Mouse (Mus musculus) CH12.LX (cell line): ENCODE measurements around the gene Epha5.

Source experiments
- CTCF ChIP-seq, 2 experiments: IDR thresholded peaks in 1 of 2; conservative IDR thresholded peaks in 1 of 2; 2 replicates each; pipeline ENCODE4 v1.5.1; 2011 to 2012; ENCODE audit warnings: low read depth in 2 of 2, low read length in 2 of 2, improper control_type of control experiment in 1 of 2, inconsistent platforms in 1 of 2, mild to moderate bottlenecking in 1 of 2, moderate library complexity in 1 of 2
- E2F4 ChIP-seq: IDR thresholded peaks from 2 replicates; pipeline ENCODE4 v1.6.1; 2011; ENCODE audit warnings: low read depth, low read length, improper control_type of control experiment; ENCODE audit not compliant: insufficient replicate concordance
- EP300 ChIP-seq: IDR thresholded peaks from 2 replicates; pipeline ENCODE4 v1.6.1; 2011; ENCODE audit warnings: low read length, improper control_type of control experiment
- MAX ChIP-seq: IDR thresholded peaks from 2 replicates; pipeline ENCODE4 v1.6.1; 2011; ENCODE audit warnings: low read length, improper control_type of control experiment
- MAZ ChIP-seq: IDR thresholded peaks from 2 replicates; pipeline ENCODE4 v1.6.1; 2012; ENCODE audit warnings: low read depth, mild to moderate bottlenecking, inconsistent platforms, low read length, improper control_type of control experiment, moderate library complexity
- MYC ChIP-seq: IDR thresholded peaks from 2 replicates; pipeline ENCODE4 v1.6.1; 2011; ENCODE audit warnings: low read depth, mild to moderate bottlenecking, improper control_type of control experiment, low read length
- POLR2A ChIP-seq: IDR thresholded peaks from 2 replicates; pipeline ENCODE4 v1.6.1; 2011; ENCODE audit warnings: low read depth, mild to moderate bottlenecking, improper control_type of control experiment, low read length
- POLR2AphosphoS2 ChIP-seq: IDR thresholded peaks from 2 replicates; pipeline ENCODE4 v1.6.1; 2011; ENCODE audit warnings: low read depth, low read length, improper control_type of control experiment
- SIN3A ChIP-seq: IDR thresholded peaks from 2 replicates; pipeline ENCODE4 v1.6.1; 2012; ENCODE audit warnings: low read length, improper control_type of control experiment, inconsistent platforms

GRCm38 (mm10) chr5:84142138-84142537 is 275.0 kb downstream of the Epha5 start:
- no peak for TF ChIP-seq CTCF (conservative IDR thresholded peaks at IDR 0.05 in 1 of 2, IDR thresholded peaks at IDR 0.05 in 1 of 2; ENCODE audit: low read depth in 2 of 2, low read length in 2 of 2)
- TF ChIP-seq POLR2A, result no peak
- TF ChIP-seq MYC, result no peak
- TF ChIP-seq SIN3A, result no peak
- no peak for TF ChIP-seq MAX
- no peak for TF ChIP-seq EP300
- no peak for TF ChIP-seq E2F4
- no peak for TF ChIP-seq MAZ
- TF ChIP-seq POLR2AphosphoS2, result no peak
